30 mouse cellular contexts compared by ENCODE assay signal in the genomic region with DNA sequence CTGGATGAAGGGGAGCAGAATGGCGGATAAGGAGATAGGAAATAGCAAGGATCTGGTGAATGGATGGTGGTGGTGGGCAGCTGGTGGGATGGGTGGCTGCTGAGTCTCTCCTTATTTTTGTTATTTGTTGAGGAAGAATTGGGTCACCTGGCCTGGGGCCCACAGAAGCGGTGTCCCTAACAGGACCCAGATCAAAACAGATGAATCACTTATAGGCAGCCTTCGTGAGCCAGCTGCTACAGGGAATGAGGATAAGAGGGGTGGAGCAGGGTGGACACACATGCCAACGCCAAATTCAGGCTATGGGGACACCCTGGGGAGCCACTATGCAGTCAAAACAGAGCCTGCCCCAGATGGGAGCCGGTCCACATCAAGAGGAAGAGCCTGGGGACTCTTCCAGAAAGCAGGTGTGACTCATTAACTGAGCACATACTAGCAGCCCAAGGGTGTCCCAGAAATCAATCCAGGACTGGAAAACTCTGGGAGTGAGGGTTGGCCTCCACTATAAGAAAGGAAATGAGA.
DNase-seq lines count a peak whose midpoint lies in the region; ATAC-seq and TF ChIP-seq lines count a peak whose summit lies in the region.
"Had no signal": no experiment of that assay in that cellular context is flagged by ENCODE, and none has a peak within 500 bp of the region (broad histone marks: within the 10 kb centered on the region; RNA-seq: fewer than 3 reads in every experiment).

No protein-coding gene starts in this region.

- intact Hi-C loops in gastrocnemius, adult 2 months (cut with DNase I): no loop called here
- intact Hi-C loops in gastrocnemius, postnatal 36 days (cut with DNase I): no loop called here

- no peak overlapping the region for H3K4me2 ChIP-seq in heart, embryonic 11.5 days
- H3K4me2 ChIP-seq: embryonic facial prominence, embryonic 15.5 days; forebrain, embryonic 12.5 days; kidney, embryonic 15.5 days; limb, embryonic 13.5 days; liver, embryonic 11.5 days had no signal

- H3K9me3 ChIP-seq in heart, embryonic 11.5 days (replicated peaks; ENCODE audit: control insufficient read depth, low read length): no peaks in the 10 kb centered on the region; the same call in 1 of the 2 replicates
- H3K9me3 ChIP-seq: embryonic facial prominence, embryonic 10.5 days; embryonic facial prominence, embryonic 15.5 days; forebrain, embryonic 12.5 days; kidney, embryonic 15.5 days; limb, embryonic 13.5 days had no signal

- peak; percentile 51 for DNase-seq in gastrocnemius, adult 2 months
- no peak for DNase-seq in gastrocnemius, postnatal 36 days
- DNase-seq in heart, adult 8-10 months (ENCODE audit: low spot score): peak; percentile 7
- peak; percentile 31 for DNase-seq in 3T3-L1 (ENCODE audit: low read depth, low spot score)
- peak; percentile 3 for DNase-seq in skeletal muscle tissue, adult 2 months (ENCODE audit: low read depth, low spot score)
- DNase-seq in kidney, postnatal 25 days: no peak
- DNase-seq: cerebellum, adult 2 months; cerebellum, postnatal 14 days; kidney, adult 18-20 months; kidney, postnatal 36 days; lung, adult 18-20 months; lung, postnatal 4 days; midbrain, embryonic 14.5 days; thymus, postnatal 4 days had no signal

- H3K27me3 ChIP-seq in heart, embryonic 11.5 days (ENCODE audit: control insufficient read depth, insufficient read depth, low read length): no peaks in the 10 kb centered on the region
- H3K27me3 ChIP-seq: CH12.LX; embryonic facial prominence, embryonic 15.5 days; kidney, embryonic 15.5 days; megakaryocyte, embryonic 14.5 days; Patski had no signal

- no peak overlapping the region for H3K4me3 ChIP-seq in gastrocnemius, adult 2 months
- H3K4me3 ChIP-seq in heart, embryonic 11.5 days (ENCODE audit: low read depth, low read length): no peak overlapping the region
- H3K4me3 ChIP-seq: embryonic facial prominence, embryonic 10.5 days; embryonic facial prominence, embryonic 15.5 days; forebrain, embryonic 12.5 days; hindbrain, embryonic 10.5 days; kidney, embryonic 15.5 days; layer of hippocampus, adult 2 months; left cerebral cortex, adult 2 months; limb, embryonic 13.5 days; megakaryocyte, embryonic 14.5 days had no signal

- ATAC-seq in heart, embryonic 11.5 days (replicated peaks; ENCODE audit: insufficient number of reproducible peaks, low FRiP score, low TSS enrichment): no peak
- ATAC-seq: hindbrain, embryonic 16.5 days; lung, postnatal 0 days; Patski had no signal

- H3K9ac ChIP-seq in heart, embryonic 11.5 days (ENCODE audit: low read depth, low read length): no peak overlapping the region
- H3K9ac ChIP-seq: embryonic facial prominence, embryonic 15.5 days; forebrain, embryonic 12.5 days; kidney, embryonic 15.5 days; limb, embryonic 13.5 days had no signal

- H3K4me1 ChIP-seq in heart, embryonic 11.5 days (ENCODE audit: control insufficient read depth, insufficient read depth, low read length): peaks cover 9% of the 10 kb centered on the region; the same call in 1 of the 2 replicates
- H3K4me1 ChIP-seq: megakaryocyte, embryonic 14.5 days had no signal

- no peak overlapping the region for H3K27ac ChIP-seq in gastrocnemius, adult 2 months
- no peak overlapping the region for H3K27ac ChIP-seq in heart, embryonic 11.5 days (ENCODE audit: low read depth, low read length)
- H3K27ac ChIP-seq: embryonic facial prominence, embryonic 10.5 days; embryonic facial prominence, embryonic 15.5 days; forebrain, embryonic 12.5 days; hindbrain, embryonic 10.5 days; kidney, embryonic 15.5 days; layer of hippocampus, adult 2 months; left cerebral cortex, adult 2 months; limb, embryonic 13.5 days had no signal

- no peak for TF ChIP-seq CTCF in gastrocnemius, adult 2 months (IDR thresholded peaks at IDR 0.05)

- no peaks in the 10 kb centered on the region for H3K36me3 ChIP-seq in heart, embryonic 11.5 days (ENCODE audit: control insufficient read depth, insufficient read depth, low read length)
- H3K36me3 ChIP-seq: embryonic facial prominence, embryonic 10.5 days; embryonic facial prominence, embryonic 15.5 days; forebrain, embryonic 12.5 days; G1E; hindbrain, embryonic 10.5 days; kidney, embryonic 15.5 days; limb, embryonic 13.5 days had no signal

- 73% methylated on average over 5 of the region's 5 CpGs for WGBS in heart, embryonic 11.5 days (ENCODE audit: insufficient replicate concordance)

Comparison
In these comparisons a context has a peak if more than half of its experiments do, and no peak if none do; other contexts are left out.
1. DNase-seq: peak in gastrocnemius, adult 2 months (single experiment), heart, adult 8-10 months (single experiment), 3T3-L1 (single experiment) and skeletal muscle tissue, adult 2 months (single experiment); none in gastrocnemius, postnatal 36 days (0 of 2) and kidney, postnatal 25 days (0 of 2).